Mouse (Mus musculus): ENCODE data around the gene Nrbp1. TPM values are rescaled to one million over a fixed set of nuclear protein-coding genes. Genes with fewer than 3 reads are reported as not detected.
A peak's percentile ranks its signal among the peaks of the same experiment; 100 is the strongest.

The Nrbp1 gene
- polyA plus RNA-seq, 1 experiment from 2014 or later: 153 TPM

GRCm38 (mm10) chr5:31273018-31273417 lies 32.4 kb downstream of the Nrbp1 start:
- WGBS: 92% methylated on average over 6 of the region's 6 CpGs
- ATAC-seq (ENCODE audit: low FRiP score, low TSS enrichment): no peak
- no peak overlapping the region for H3K27ac ChIP-seq (ENCODE audit: low read depth, low read length)
- no peaks in the 10 kb centered on the region for H3K4me1 ChIP-seq (ENCODE audit: control insufficient read depth, insufficient read depth, low read length)
- no peaks in the 10 kb centered on the region for H3K27me3 ChIP-seq (ENCODE audit: control insufficient read depth, insufficient read depth, low read length)
- H3K36me3 ChIP-seq (ENCODE audit: control insufficient read depth, insufficient read depth, low read length): peaks cover 39% of the 10 kb centered on the region
- no peak overlapping the region for H3K9ac ChIP-seq (ENCODE audit: low read depth, low read length)
- H3K9me3 ChIP-seq (ENCODE audit: control insufficient read depth, low read length): no peaks in the 10 kb centered on the region
- H3K4me2 ChIP-seq (replicated peaks; ENCODE audit: low read depth, low read length): no peak overlapping the region
- H3K4me3 ChIP-seq (ENCODE audit: low read length): no peak overlapping the region

- Histone ChIP-seq H3K27ac (ENCODE audit: low read depth, low read length) (no peak overlapping the region), H3K27me3 (ENCODE audit: control insufficient read depth, insufficient read depth, low read length) (no peaks in the 10 kb centered on the region), H3K36me3 (ENCODE audit: control insufficient read depth, insufficient read depth, low read length) (peaks cover 61% of the 10 kb centered on the region), H3K9ac (ENCODE audit: low read depth, low read length) (no peak overlapping the region), H3K4me1 (ENCODE audit: control insufficient read depth, insufficient read depth, low read length) (no peaks in the 10 kb centered on the region), H3K9me3 (ENCODE audit: control insufficient read depth, low read length) (no peaks in the 10 kb centered on the region), H3K4me2 (replicated peaks; ENCODE audit: low read depth, low read length) (no peak overlapping the region), H3K4me3 (ENCODE audit: low read length) (no peak overlapping the region)
- 86% methylated on average over 20 of the region's 20 CpGs for WGBS
- ATAC-seq (ENCODE audit: low FRiP score, low TSS enrichment): no peak
Measured at GRCm38 (mm10) chr5:31279245-31279988, 38.8 kb downstream of the Nrbp1 start.

- H3K4me2 ChIP-seq (replicated peaks; ENCODE audit: low read depth, low read length): no peak overlapping the region
- H3K36me3 ChIP-seq (ENCODE audit: control insufficient read depth, insufficient read depth, low read length): peaks cover 36% of the 10 kb centered on the region
- no peak overlapping the region for H3K9ac ChIP-seq (ENCODE audit: low read depth, low read length)
- H3K4me1 ChIP-seq (ENCODE audit: control insufficient read depth, insufficient read depth, low read length): peaks cover 4% of the 10 kb centered on the region; the same call in 1 of the 2 replicates
- H3K9me3 ChIP-seq (ENCODE audit: control insufficient read depth, low read length): no peaks in the 10 kb centered on the region
- H3K27me3 ChIP-seq (ENCODE audit: control insufficient read depth, insufficient read depth, low read length): no peaks in the 10 kb centered on the region
- H3K4me3 ChIP-seq (ENCODE audit: low read length): no peak overlapping the region
- no peak for ATAC-seq (ENCODE audit: low FRiP score, low TSS enrichment)
- WGBS: 84% methylated on average over 4 of the region's 4 CpGs
- H3K27ac ChIP-seq (ENCODE audit: low read depth, low read length): no peak overlapping the region
Measured at GRCm38 (mm10) chr5:31288225-31288624, 47.6 kb downstream of the Nrbp1 start.

GRCm38 (mm10) chr5:31288655-31289054 lies 48.0 kb downstream of the Nrbp1 start:
- Histone ChIP-seq H3K9me3 (ENCODE audit: control insufficient read depth, low read length) (no peaks in the 10 kb centered on the region), H3K4me1 (ENCODE audit: control insufficient read depth, insufficient read depth, low read length) (peaks cover 4% of the 10 kb centered on the region; the same call in 1 of the 2 replicates), H3K36me3 (ENCODE audit: control insufficient read depth, insufficient read depth, low read length) (peaks cover 31% of the 10 kb centered on the region), H3K4me3 (ENCODE audit: low read length) (no peak overlapping the region), H3K27ac (ENCODE audit: low read depth, low read length) (no peak overlapping the region), H3K27me3 (ENCODE audit: control insufficient read depth, insufficient read depth, low read length) (no peaks in the 10 kb centered on the region), H3K4me2 (replicated peaks; ENCODE audit: low read depth, low read length) (no peak overlapping the region), H3K9ac (ENCODE audit: low read depth, low read length) (no peak overlapping the region)
- 81% methylated on average over 3 of the region's 3 CpGs for WGBS
- no peak for ATAC-seq (ENCODE audit: low FRiP score, low TSS enrichment)

- peak overlapping the region; percentile 62; the same call in 1 of the 2 replicates for H3K9ac ChIP-seq (ENCODE audit: low read depth, low read length)
- 88% methylated on average over 3 of the region's 3 CpGs for WGBS
- peak overlapping the region; percentile 81; the same call in 1 of the 2 replicates for H3K4me2 ChIP-seq (replicated peaks; ENCODE audit: low read depth, low read length)
- ATAC-seq (ENCODE audit: low FRiP score, low TSS enrichment): no peak
- peaks cover 26% of the 10 kb centered on the region for H3K36me3 ChIP-seq (ENCODE audit: control insufficient read depth, insufficient read depth, low read length)
- peak overlapping the region; percentile 59 for H3K4me3 ChIP-seq (ENCODE audit: low read length)
- peaks cover 8% of the 10 kb centered on the region; the same call in 1 of the 2 replicates for H3K4me1 ChIP-seq (ENCODE audit: control insufficient read depth, insufficient read depth, low read length)
- H3K27ac ChIP-seq (ENCODE audit: low read depth, low read length): no peak overlapping the region
- no peaks in the 10 kb centered on the region for H3K27me3 ChIP-seq (ENCODE audit: control insufficient read depth, insufficient read depth, low read length)
- no peaks in the 10 kb centered on the region for H3K9me3 ChIP-seq (ENCODE audit: control insufficient read depth, low read length)
Measured at GRCm38 (mm10) chr5:31289626-31290230, 49.1 kb downstream of the Nrbp1 start.

GRCm38 (mm10) chr5:31290521-31291360 lies 50.1 kb downstream of the Nrbp1 start, which contains the start of gene Ift172:
Ift172 (minus strand) TSS chr5:31291116.
- peak within 1 kb of the TSS; percentile 59 for H3K4me3 ChIP-seq (ENCODE audit: low read length)
- 3% methylated on average over 45 of the region's 45 CpGs for WGBS
- H3K27ac ChIP-seq (ENCODE audit: low read depth, low read length): peak within 1 kb of the TSS; percentile 77
- H3K4me2 ChIP-seq (replicated peaks; ENCODE audit: low read depth, low read length): peak within 1 kb of the TSS; percentile 81
- H3K4me1 ChIP-seq (ENCODE audit: control insufficient read depth, insufficient read depth, low read length): peaks cover 10% of the 10 kb centered on the region; the same call in 1 of the 2 replicates
- H3K36me3 ChIP-seq (ENCODE audit: control insufficient read depth, insufficient read depth, low read length): peaks cover 17% of the 10 kb centered on the region
- H3K9me3 ChIP-seq (ENCODE audit: control insufficient read depth, low read length): no peaks in the 10 kb centered on the region
- H3K27me3 ChIP-seq (ENCODE audit: control insufficient read depth, insufficient read depth, low read length): no peaks in the 10 kb centered on the region
- H3K9ac ChIP-seq (ENCODE audit: low read depth, low read length): peak within 1 kb of the TSS; percentile 62
- ATAC-seq (ENCODE audit: low FRiP score, low TSS enrichment): peak; percentile 92

GRCm38 (mm10) chr5:31291361-31291688 lies 50.7 kb downstream of the Nrbp1 start:
- Histone ChIP-seq H3K9me3 (ENCODE audit: control insufficient read depth, low read length) (no peaks in the 10 kb centered on the region), H3K27ac (ENCODE audit: low read depth, low read length) (peak overlapping the region; percentile 60; the same call in 1 of the 2 replicates), H3K4me1 (ENCODE audit: control insufficient read depth, insufficient read depth, low read length) (peaks cover 13% of the 10 kb centered on the region; the same call in 1 of the 2 replicates), H3K9ac (ENCODE audit: low read depth, low read length) (peak overlapping the region; percentile 62; the same call in 1 of the 2 replicates), H3K4me3 (ENCODE audit: low read length) (peak overlapping the region; percentile 59), H3K36me3 (ENCODE audit: control insufficient read depth, insufficient read depth, low read length) (peaks cover 11% of the 10 kb centered on the region), H3K4me2 (replicated peaks; ENCODE audit: low read depth, low read length) (peak overlapping the region; percentile 81), H3K27me3 (ENCODE audit: control insufficient read depth, insufficient read depth, low read length) (no peaks in the 10 kb centered on the region)
- ATAC-seq (ENCODE audit: low FRiP score, low TSS enrichment): no peak; the same call in 1 of the 2 replicates
- WGBS: 2% methylated on average over 9 of the region's 9 CpGs

GRCm38 (mm10) chr5:31294964-31295605 lies 54.4 kb downstream of the Nrbp1 start:
- H3K27ac ChIP-seq (ENCODE audit: low read depth, low read length): no peak overlapping the region; the same call in 1 of the 2 replicates
- H3K9me3 ChIP-seq (ENCODE audit: control insufficient read depth, low read length): no peaks in the 10 kb centered on the region
- H3K4me3 ChIP-seq (ENCODE audit: low read length): peak overlapping the region; percentile 83
- no peaks in the 10 kb centered on the region for H3K27me3 ChIP-seq (ENCODE audit: control insufficient read depth, insufficient read depth, low read length)
- peak overlapping the region; percentile 88 for H3K4me2 ChIP-seq (replicated peaks; ENCODE audit: low read depth, low read length)
- H3K4me1 ChIP-seq (ENCODE audit: control insufficient read depth, insufficient read depth, low read length): peaks cover 9% of the 10 kb centered on the region; the same call in 1 of the 2 replicates
- H3K9ac ChIP-seq (ENCODE audit: low read depth, low read length): peak overlapping the region; percentile 88
- WGBS: 4% methylated on average over 28 of the region's 29 CpGs
- peak; percentile 45 for ATAC-seq (ENCODE audit: low FRiP score, low TSS enrichment)
- peaks cover 3% of the 10 kb centered on the region; the same call in 1 of the 2 replicates for H3K36me3 ChIP-seq (ENCODE audit: control insufficient read depth, insufficient read depth, low read length)
